Mouse (Mus musculus) forebrain, embryonic 11.5 days (tissue): ENCODE results near the gene Zglp1. TPM values are rescaled to one million over a fixed set of nuclear protein-coding genes. Genes with fewer than 3 reads are reported as not detected.
A peak's percentile ranks its signal among the peaks of the same experiment; 100 is the strongest.
"Not testable (repeated sequence)": the region's sequence is repeated elsewhere in the genome, so short reads cannot be mapped to it uniquely, and the experiment has no call there.

ENCODE experiments used
- ATAC-seq: fragments of 200-750 bp; cut with Nextera tagmentation; replicated peaks from 2 replicates; pipeline ENCODE4 v1.8.0; 2017; ENCODE audit warnings: moderate TSS enrichment; ENCODE audit not compliant: low FRiP score
- DNase-seq: peaks from one replicate; pipeline ENCODE4 v3.0.0-alpha.2; 2017; ENCODE audit warnings: low spot score
- H3K27ac ChIP-seq: fragments of 300-500 bp; sonication (generic); 2 replicates; pipeline ENCODE4 v1.5.1; 2014; ENCODE audit warnings: low read depth, low read length
- H3K27me3 ChIP-seq: fragments of 300-500 bp; sonication (generic); 2 replicates; pipeline ENCODE4 v1.6.1; 2014; ENCODE audit warnings: mild to moderate bottlenecking, low read length, mixed read lengths; ENCODE audit not compliant: control insufficient read depth, insufficient read depth
- H3K36me3 ChIP-seq: fragments of 300-500 bp; sonication (generic); 2 replicates; pipeline ENCODE4 v1.6.1; 2014; ENCODE audit warnings: mild to moderate bottlenecking, low read length, moderate library complexity, mixed read lengths; ENCODE audit not compliant: control insufficient read depth, insufficient read depth
- H3K4me1 ChIP-seq: fragments of 300-500 bp; sonication (generic); replicated peaks from 2 replicates; pipeline ENCODE4 v1.6.1; 2014; ENCODE audit warnings: low read length, mixed read lengths; ENCODE audit not compliant: control insufficient read depth, insufficient read depth
- H3K4me2 ChIP-seq: fragments of 300-500 bp; sonication (generic); 2 replicates; pipeline ENCODE4 v1.6.1; 2014; ENCODE audit warnings: low read depth, mild to moderate bottlenecking, low read length, moderate library complexity, mixed read lengths; ENCODE audit not compliant: severe bottlenecking
- H3K4me3 ChIP-seq: fragments of 300-500 bp; sonication (generic); 2 replicates; pipeline ENCODE4 v1.5.1; 2014; ENCODE audit warnings: low read depth, low read length
- H3K9ac ChIP-seq: fragments of 300-500 bp; sonication (generic); 2 replicates; pipeline ENCODE4 v1.6.1; 2014; ENCODE audit warnings: low read length
- H3K9me3 ChIP-seq: fragments of 300-500 bp; sonication (generic); 2 replicates; pipeline ENCODE4 v1.6.1; 2016; ENCODE audit warnings: low read length, mixed read lengths; ENCODE audit not compliant: control insufficient read depth
- WGBS: fragments of 180-500 bp; shearing (Covaris S2); extraction: QIAGEN DNeasy Blood & Tissue Kit; methylation state at CpG from one replicate; pipeline ENCODE4 v1.1.7; 2014; 5-methylcytosine and 5-hydroxymethylcytosine counted together
- polyA plus RNA-seq: library from polyadenylated mRNA; unstranded; fragments of >200 nt; fragmentation: Nextera tagmentation; extraction: Ambion mirVana; gene quantifications from 2 replicates; pipeline ENCODE4 v1.2.1, GENCODE M21; 2014

Gene Zglp1
- polyA plus RNA-seq, 1 experiment from 2014 or later: 1.2 TPM

- not testable (repeated sequence) for H3K36me3 ChIP-seq, H3K27ac ChIP-seq, H3K9me3 ChIP-seq, H3K4me1 ChIP-seq, H3K4me3 ChIP-seq, H3K9ac ChIP-seq, DNase-seq, ATAC-seq, H3K27me3 ChIP-seq, H3K4me2 ChIP-seq
- 69% methylated on average over 1 of the region's 1 CpGs for WGBS
These were observed 22.1 kb downstream of the Zglp1 start for GRCm38 (mm10) chr9:21044785-21045184.

DNA sequence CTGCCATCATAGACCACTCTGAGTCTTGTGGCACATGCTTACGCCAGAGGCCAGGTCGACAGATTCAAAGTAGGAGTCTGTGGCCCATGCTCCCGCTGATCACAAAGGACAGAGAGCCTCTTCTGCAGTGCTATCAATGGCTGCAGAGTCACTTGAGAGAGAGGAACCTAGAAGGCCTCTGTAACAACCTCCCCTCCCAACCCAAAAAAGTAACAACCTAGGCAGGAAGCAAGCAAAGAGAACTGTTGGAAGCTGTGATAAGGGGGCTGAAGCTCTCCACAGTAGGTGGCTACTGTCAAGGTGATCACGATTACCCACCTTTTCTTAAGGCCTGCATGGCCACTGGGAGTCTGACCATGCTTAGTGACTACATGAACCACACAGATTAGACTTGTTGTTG, 23.3 kb downstream of the Zglp1 start:
- H3K27me3 ChIP-seq: peaks cover 10% of the 10 kb centered on the region
- no peak for DNase-seq
- no peaks in the 10 kb centered on the region for H3K36me3 ChIP-seq
- no peaks in the 10 kb centered on the region for H3K9me3 ChIP-seq
- 80% methylated on average over 4 of the region's 4 CpGs for WGBS
- no peak overlapping the region for H3K9ac ChIP-seq
- no peak overlapping the region for H3K27ac ChIP-seq
- H3K4me3 ChIP-seq: no peak overlapping the region
- H3K4me2 ChIP-seq: no peak overlapping the region
- no peak for ATAC-seq
- no peaks in the 10 kb centered on the region for H3K4me1 ChIP-seq

GRCm38 (mm10) chr9:21041308-21041707, 25.6 kb downstream of the Zglp1 start:
- DNase-seq (no peak), ATAC-seq (no peak)
- H3K4me3 ChIP-seq: no peak overlapping the region
- no peaks in the 10 kb centered on the region for H3K9me3 ChIP-seq
- H3K36me3 ChIP-seq: no peaks in the 10 kb centered on the region
- H3K9ac ChIP-seq: no peak overlapping the region
- H3K27ac ChIP-seq: no peak overlapping the region
- H3K4me1 ChIP-seq: peaks cover 4% of the 10 kb centered on the region; the same call in 1 of the 2 replicates
- WGBS: 42% methylated on average over 4 of the region's 4 CpGs
- no peak overlapping the region for H3K4me2 ChIP-seq
- peaks cover 33% of the 10 kb centered on the region for H3K27me3 ChIP-seq

DNA sequence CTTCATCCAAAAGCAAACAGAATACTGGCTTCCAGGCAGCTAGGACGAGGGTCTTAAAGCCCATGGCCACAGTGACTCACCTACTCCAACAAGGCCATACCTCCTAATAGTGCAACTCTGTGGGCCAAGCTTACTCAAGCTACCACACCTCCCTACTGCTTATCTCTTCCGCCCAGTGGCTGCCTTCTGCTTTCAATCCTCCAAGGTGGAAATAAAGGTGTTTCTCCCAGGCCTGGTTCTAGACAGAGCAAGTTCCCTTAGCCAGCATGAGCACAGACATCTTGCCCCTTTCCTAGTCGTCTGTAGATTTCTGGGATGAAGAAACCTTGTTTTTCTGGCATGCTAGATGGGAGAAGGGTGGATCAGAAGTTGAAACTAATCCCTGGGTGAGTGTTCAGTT, 27.1 kb downstream of the Zglp1 start:
- H3K9ac ChIP-seq: no peak overlapping the region
- 74% methylated on average over 3 of the region's 3 CpGs for WGBS
- H3K4me2 ChIP-seq: no peak overlapping the region
- H3K4me3 ChIP-seq: no peak overlapping the region
- H3K4me1 ChIP-seq: peaks cover 6% of the 10 kb centered on the region; the same call in 1 of the 2 replicates
- ATAC-seq (no peak), DNase-seq (no peak)
- no peak overlapping the region for H3K27ac ChIP-seq
- H3K27me3 ChIP-seq: peaks cover 48% of the 10 kb centered on the region
- no peaks in the 10 kb centered on the region for H3K9me3 ChIP-seq
- H3K36me3 ChIP-seq: no peaks in the 10 kb centered on the region

GRCm38 (mm10) chr9:21037481-21037891, 29.4 kb downstream of the Zglp1 start:
- no peaks in the 10 kb centered on the region for H3K9me3 ChIP-seq
- H3K27ac ChIP-seq: no peak overlapping the region
- H3K4me1 ChIP-seq: peaks cover 13% of the 10 kb centered on the region
- ATAC-seq (0 out of 2 replicates have a peak, but pooled peaks have one; percentile 16), DNase-seq (peak; percentile 72)
- H3K27me3 ChIP-seq: peaks cover 70% of the 10 kb centered on the region
- peak overlapping the region; percentile 49 for H3K4me2 ChIP-seq
- peak overlapping the region; percentile 20; the same call in 1 of the 2 replicates for H3K9ac ChIP-seq
- peak overlapping the region; percentile 24 for H3K4me3 ChIP-seq
- WGBS: under 1% methylated on average over 31 of the region's 31 CpGs
- H3K36me3 ChIP-seq: no peaks in the 10 kb centered on the region

DNA sequence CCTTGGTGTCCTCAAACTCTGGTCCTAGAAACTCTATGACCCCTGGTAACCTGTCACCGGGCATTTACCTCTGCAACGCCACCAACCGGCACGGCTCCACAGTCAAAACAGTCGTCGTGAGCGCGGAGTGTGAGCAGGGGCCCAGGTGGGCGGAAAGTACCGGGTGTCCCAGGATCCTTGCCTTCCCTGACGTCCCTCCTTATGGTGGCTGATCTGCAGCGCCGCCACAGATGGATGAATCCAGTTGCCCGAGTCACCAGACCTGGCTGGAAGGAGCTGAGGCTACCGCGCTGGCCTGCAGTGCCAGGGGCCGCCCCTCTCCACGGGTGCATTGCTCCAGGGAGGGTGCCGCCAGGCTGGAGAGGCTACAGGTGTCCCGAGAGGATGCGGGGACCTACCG, 30.2 kb downstream of the Zglp1 start:
- Histone ChIP-seq H3K9me3 (no peaks in the 10 kb centered on the region), H3K4me2 (no peak overlapping the region), H3K27me3 (peaks cover 78% of the 10 kb centered on the region), H3K9ac (no peak overlapping the region), H3K36me3 (no peaks in the 10 kb centered on the region), H3K4me1 (peaks cover 21% of the 10 kb centered on the region), H3K4me3 (no peak overlapping the region), H3K27ac (no peak overlapping the region)
- ATAC-seq (no peak), DNase-seq (no peak)
- WGBS: 2% methylated on average over 22 of the region's 22 CpGs

- no peaks in the 10 kb centered on the region for H3K36me3 ChIP-seq
- H3K27me3 ChIP-seq: peaks cover 84% of the 10 kb centered on the region
- no peak overlapping the region for H3K4me2 ChIP-seq
- peaks cover 24% of the 10 kb centered on the region for H3K4me1 ChIP-seq
- no peak overlapping the region for H3K9ac ChIP-seq
- 7% methylated on average over 20 of the region's 20 CpGs for WGBS
- H3K4me3 ChIP-seq: no peak overlapping the region
- no peaks in the 10 kb centered on the region for H3K9me3 ChIP-seq
- no peak overlapping the region for H3K27ac ChIP-seq
- DNase-seq: no peak
- ATAC-seq: no peak
These were observed 30.7 kb downstream of the Zglp1 start for GRCm38 (mm10) chr9:21036161-21036560.

DNA sequence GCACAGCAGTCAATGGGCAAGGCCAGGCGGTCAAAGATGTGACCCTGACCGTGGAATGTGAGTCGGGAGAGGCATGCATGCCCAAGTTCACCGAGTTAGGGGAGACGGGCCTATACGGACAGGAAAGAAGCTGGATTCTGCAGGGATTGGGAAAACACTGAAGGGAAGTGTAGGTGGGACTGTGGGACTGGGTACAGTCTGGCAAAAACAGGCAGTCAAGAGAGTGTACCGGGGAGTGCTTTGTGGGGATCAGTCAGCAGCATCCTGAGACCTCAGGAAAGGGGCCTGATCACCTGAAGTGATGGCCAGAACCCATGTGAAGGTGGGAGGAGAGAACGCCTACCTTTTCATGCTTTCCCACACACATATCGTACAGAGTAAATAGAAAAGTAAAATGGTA, 31.3 kb downstream of the Zglp1 start:
- Histone ChIP-seq H3K9ac (no peak overlapping the region), H3K27me3 (peaks cover 87% of the 10 kb centered on the region), H3K4me1 (peaks cover 25% of the 10 kb centered on the region), H3K36me3 (no peaks in the 10 kb centered on the region), H3K9me3 (no peaks in the 10 kb centered on the region), H3K4me2 (no peak overlapping the region), H3K4me3 (no peak overlapping the region), H3K27ac (no peak overlapping the region)
- ATAC-seq (no peak), DNase-seq (no peak)
- 15% methylated on average over 9 of the region's 9 CpGs for WGBS

- no peak for ATAC-seq
- H3K9me3 ChIP-seq: no peaks in the 10 kb centered on the region
- H3K27me3 ChIP-seq: peaks cover 91% of the 10 kb centered on the region
- WGBS: 3% methylated on average over 17 of the region's 17 CpGs
- no peak overlapping the region for H3K9ac ChIP-seq
- H3K36me3 ChIP-seq: no peaks in the 10 kb centered on the region
- H3K27ac ChIP-seq: no peak overlapping the region
- 0 out of 2 replicates have a peak overlapping the region, but pooled peaks have one; percentile 5 for H3K4me2 ChIP-seq
- peaks cover 27% of the 10 kb centered on the region for H3K4me1 ChIP-seq
- no peak for DNase-seq
- H3K4me3 ChIP-seq: no peak overlapping the region
These were observed 32.3 kb downstream of the Zglp1 start for GRCm38 (mm10) chr9:21034481-21035085.
